Mouse (Mus musculus): ENCODE data around the gene Mns1.

DNA sequence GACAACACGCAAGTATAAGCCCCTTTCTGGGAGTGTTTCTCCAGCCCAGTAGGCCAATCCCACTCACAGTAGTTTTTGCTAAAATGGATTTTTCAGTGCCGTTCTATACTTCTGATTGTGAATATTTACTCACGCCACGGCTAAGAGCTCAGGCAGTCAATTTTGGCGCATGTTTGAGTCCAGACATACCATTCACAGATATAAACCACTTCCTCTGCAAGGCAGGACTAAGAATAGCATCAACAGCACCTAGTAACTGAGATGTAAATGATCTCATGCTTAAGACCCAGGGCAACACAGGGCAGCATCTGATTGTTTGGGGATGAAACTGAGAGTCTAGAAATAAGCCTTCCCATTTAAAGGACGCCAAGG is 54.4 kb downstream of the Mns1 start, which contains the start of gene Tex9:
- TF ChIP-seq CTCF (IDR thresholded peaks at IDR 0.05; ENCODE audit: insufficient read depth, low read depth, low read length) (no peak), POLR2A (IDR thresholded peaks at IDR 0.05; ENCODE audit: insufficient read depth, low read depth, low read length) (no peak)
